Mouse (Mus musculus) gonadal fat pad, adult 2 months (tissue): ENCODE results near the gene Rspry1. TPM values are rescaled to one million over a fixed set of nuclear protein-coding genes. Genes with fewer than 3 reads are reported as not detected.

Source experiments
- DNase-seq: peaks from one replicate; pipeline ENCODE4 v3.0.0-alpha.2; 2012; ENCODE audit warnings: low read depth
- polyA plus RNA-seq: library from polyadenylated mRNA; depleted of rRNA; stranded (reverse); fragments of >200 nt; gene quantifications from 2 replicates; pipeline ENCODE4 v1.2.3, GENCODE M21; 2012; rRNA removed

The Rspry1 gene
- polyA plus RNA-seq = 9.1 and 9.4 TPM in 2 replicates

- peak; percentile 94 for DNase-seq
These were observed at the start of gene Rspry1, which contains the start of gene Fam192a for GRCm38 (mm10) chr8:94601607-94602385. TSS of gene Rspry1 (plus strand) at chr8:94601937. TSS of gene Fam192a (minus strand) at chr8:94601997.

DNA sequence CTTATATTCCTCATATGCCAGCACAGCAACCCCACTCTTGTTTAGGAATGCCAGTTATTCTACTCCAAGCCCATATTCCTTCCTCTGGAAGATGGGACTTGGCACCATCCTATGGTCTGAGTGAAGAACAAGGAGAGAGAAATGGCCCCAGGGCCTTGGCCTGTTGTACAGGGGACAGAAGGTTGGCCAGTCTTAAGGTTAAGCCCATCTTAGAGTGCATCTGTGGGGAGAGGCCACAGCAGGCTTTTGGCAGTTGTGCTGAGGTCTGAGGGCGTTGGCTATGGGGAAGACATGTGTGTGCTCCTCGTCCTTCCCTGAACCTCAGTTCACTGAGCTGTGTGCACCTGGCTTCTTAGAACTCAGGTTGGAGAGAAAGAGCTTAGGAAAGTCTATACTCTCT is 49.0 kb upstream of the Rspry1 start:
- DNase-seq = no peak

DNA sequence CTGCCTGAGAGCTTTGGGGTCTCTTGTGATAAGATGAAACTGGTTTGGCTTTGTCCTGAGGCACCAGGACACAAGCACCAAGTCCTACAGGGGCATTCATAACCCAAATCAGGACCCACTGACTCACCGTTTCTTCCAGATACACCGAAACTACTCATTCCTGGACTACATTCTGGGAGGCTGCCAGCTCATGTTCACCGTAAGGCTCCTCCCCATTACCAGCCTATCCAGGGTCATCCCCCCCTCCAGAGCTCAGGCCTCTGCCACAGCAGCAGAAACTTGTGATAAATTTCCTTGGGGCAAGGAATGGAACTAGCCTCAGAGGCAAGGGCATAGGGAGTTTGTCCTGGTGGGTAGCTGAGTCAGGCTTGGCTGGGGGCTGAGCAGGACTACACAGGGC is 44.5 kb upstream of the Rspry1 start:
- no peak for DNase-seq

DNA sequence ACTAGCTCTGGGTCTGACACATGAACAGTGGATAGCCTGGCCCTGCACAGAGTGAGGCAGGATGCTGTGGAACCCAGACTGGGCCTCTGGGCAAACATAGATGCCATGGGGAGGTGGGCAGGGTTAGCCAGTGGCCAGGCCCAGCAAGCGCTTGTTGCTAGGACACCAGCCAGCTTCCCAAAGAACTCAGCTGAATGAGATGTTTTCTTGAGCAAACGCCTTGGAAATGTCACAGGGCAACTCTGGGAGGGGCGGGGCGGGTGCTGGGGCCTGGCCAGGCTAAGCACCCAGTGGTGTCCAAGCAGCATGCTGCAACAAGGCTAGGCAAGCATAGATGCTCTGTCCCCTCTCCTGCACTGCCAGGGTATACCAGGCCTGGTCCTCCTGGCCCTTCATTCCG is 40.5 kb upstream of the Rspry1 start:
- DNase-seq = no peak

- DNase-seq = no peak
These were observed 37.3 kb upstream of the Rspry1 start for GRCm38 (mm10) chr8:94564421-94564820.

GRCm38 (mm10) chr8:94566033-94566432 is 35.7 kb upstream of the Rspry1 start:
- no peak for DNase-seq

DNA sequence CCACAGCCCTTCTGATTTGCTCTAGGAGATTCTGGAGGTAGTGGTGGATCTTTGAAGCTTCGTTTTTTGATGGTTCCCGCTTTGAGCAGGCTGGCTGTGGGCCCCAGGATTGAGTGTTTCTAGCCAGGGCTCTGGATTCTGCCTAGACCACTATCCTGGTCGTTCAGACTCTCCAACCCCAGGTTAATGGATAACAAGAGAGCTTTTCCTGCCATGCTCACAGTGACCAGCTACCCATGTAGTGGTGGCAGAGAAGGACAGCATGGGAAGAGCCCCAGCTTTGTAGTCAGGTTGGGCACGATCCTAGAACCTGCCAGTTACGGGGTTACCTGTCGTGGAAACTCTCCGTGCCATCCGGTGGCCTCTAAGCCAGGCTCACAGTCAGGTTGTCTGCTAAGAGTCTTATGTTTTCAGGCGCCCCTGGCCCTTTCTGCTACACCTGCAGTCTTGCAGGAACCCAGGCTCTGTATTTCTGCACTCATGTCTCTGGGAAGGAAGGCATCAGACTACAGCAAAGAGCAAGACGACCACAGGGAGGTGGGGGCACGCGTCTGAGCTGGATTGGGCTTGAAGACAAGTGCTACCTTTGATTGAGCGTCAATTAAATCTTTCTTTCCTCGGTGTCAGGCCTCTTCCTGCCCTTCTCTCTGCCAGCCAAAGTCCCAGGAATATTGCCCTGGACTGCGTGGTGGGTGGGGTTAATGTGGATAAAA is 35.1 kb upstream of the Rspry1 start:
- DNase-seq = no peak

- DNase-seq = no peak
These were observed 34.4 kb upstream of the Rspry1 start for GRCm38 (mm10) chr8:94567159-94567849.

DNA sequence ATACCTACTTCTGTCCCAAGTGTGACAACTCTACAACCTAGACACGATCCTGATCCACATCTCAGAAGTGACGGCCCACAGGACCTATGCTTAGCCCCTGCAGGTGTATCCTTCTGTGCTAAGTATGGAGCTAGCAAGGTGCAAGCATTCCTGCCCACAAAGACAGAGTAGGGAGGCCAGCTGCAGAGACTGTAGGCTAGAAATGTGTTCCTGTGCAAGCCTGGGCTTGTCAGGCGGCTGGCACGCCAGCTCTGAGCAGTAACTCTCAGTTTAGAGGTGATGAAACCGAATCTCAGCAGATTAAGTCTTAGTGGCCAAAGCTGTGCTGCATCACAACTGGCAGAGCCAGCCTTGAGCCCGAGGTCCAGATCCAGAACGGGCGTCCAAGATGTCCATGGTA is 33.6 kb upstream of the Rspry1 start:
- peak; percentile 38 for DNase-seq

GRCm38 (mm10) chr8:94569419-94569818 is 32.3 kb upstream of the Rspry1 start:
- DNase-seq = no peak

GRCm38 (mm10) chr8:94571896-94572295 is 29.8 kb upstream of the Rspry1 start:
- DNase-seq = no peak

- no peak for DNase-seq
These were observed 27.4 kb upstream of the Rspry1 start for GRCm38 (mm10) chr8:94574159-94574907.

GRCm38 (mm10) chr8:94575148-94575547 is 26.6 kb upstream of the Rspry1 start:
- no peak for DNase-seq

- DNase-seq = no peak
These were observed 19.8 kb upstream of the Rspry1 start for GRCm38 (mm10) chr8:94581820-94582483.

- no peak for DNase-seq
These were observed 19.2 kb upstream of the Rspry1 start for GRCm38 (mm10) chr8:94582569-94582968.

DNA sequence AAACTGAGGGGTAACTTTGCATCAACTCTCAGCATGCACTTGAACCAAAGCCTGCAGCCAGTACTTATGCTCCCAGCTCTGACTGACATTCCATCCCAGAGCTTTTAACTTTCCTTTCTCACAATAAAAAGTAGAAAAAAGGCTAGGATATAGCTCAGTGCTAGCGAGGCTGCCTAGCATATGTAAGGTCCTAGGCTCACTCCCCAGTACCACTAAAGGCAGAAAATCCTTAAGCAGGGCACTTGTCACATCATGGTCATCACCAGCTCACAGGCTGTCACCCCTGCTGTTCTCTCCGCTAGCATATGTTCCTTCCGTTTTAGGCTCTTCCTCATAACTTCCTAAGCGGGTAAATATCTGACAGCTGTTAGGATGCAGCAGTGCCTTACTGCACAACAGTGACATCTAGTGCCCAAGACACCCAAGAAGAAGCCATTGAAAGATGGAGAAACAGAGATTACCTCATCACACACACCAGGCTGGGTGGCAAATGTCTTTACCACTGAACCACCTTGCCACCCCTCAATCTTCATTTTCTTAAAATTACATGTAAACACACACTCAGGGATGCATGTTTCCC is 17.4 kb upstream of the Rspry1 start:
- DNase-seq = no peak

DNA sequence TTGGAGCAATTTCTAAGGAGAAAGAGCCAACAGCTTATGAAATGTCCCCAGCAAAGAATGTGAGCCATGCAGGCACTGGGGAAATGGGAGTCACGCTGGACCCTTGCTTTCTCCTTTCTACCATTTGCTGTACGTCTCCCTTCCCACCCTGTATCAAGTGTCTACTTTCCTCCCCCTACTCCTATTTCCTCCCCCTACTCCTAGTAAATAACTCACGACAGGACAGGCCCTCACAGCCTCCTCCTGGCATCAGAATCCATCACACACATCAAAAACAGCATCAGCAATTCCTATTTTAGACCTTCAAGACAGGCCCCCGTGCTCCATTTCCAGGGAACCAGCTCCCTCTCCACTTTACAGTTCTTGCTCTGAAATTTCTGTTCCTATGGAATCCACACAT is 10.0 kb upstream of the Rspry1 start:
- DNase-seq = no peak

GRCm38 (mm10) chr8:94594211-94594610 is 7.5 kb upstream of the Rspry1 start:
- no peak for DNase-seq

GRCm38 (mm10) chr8:94600478-94600877 is 1.3 kb upstream of the Rspry1 start:
- DNase-seq = peak; percentile 54

- DNase-seq = no peak
These were observed 617 bp upstream of the Rspry1 start for GRCm38 (mm10) chr8:94601034-94601606.
